Mouse (Mus musculus): ENCODE results near the gene Dctpp1. TPM values are rescaled to one million over a fixed set of nuclear protein-coding genes. Genes with fewer than 3 reads are reported as not detected.
A peak's percentile ranks its signal among the peaks of the same experiment; 100 is the strongest.

Dctpp1 gene
- polyA plus RNA-seq, 1 experiment from 2014 or later, result 161 TPM

DNA sequence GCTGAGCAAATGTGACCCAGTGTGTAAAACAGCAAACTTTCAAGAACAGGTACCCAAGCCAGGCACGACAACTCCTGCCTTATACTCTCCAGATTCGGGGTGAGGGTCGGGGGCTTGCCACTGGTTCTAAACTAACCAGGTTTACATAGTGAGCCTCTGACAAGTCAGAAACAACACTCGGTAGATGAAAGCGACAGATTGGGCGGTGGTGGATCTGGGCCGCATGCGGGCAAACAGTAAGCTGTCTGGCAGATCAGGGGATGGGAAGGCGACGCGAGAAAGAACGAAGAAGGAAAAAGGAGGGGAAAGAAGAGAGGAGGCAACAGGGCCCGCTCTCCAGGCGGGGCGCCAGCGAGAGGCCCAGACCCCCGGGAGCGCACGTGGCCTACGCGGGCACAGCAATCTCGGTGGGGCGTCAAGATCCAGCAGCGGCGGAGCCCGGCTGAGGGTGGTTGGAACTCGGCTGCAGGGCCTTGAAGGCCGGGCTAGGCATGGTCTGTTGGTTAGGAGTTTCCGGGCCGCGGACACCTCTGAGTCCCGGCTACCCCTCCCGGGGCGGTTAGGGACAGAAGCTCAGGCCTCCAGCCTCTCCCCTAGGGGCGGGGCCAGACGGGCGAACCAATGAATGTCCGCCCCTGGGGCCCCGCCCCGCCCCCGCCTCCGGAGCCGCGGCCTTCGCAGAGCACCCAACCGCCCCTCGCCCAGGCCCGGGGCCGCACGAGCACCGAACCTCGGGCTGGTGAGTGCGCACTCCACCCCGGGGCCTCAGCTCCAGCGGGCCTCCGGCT is 16.4 kb downstream of the Dctpp1 start, which contains the start of gene Zfp771:
TSS of gene Zfp771 (plus strand) at position 405 of the 788 bp plus-strand sequence.
- H3K27me3 ChIP-seq, result no peaks in the 10 kb centered on the region
- ATAC-seq (ENCODE audit: borderline replicate concordance, extremely low read depth, low FRiP score, low TSS enrichment), result peak; percentile 96
- WGBS, result under 1% methylated on average over 53 of the region's 56 CpGs

DNA sequence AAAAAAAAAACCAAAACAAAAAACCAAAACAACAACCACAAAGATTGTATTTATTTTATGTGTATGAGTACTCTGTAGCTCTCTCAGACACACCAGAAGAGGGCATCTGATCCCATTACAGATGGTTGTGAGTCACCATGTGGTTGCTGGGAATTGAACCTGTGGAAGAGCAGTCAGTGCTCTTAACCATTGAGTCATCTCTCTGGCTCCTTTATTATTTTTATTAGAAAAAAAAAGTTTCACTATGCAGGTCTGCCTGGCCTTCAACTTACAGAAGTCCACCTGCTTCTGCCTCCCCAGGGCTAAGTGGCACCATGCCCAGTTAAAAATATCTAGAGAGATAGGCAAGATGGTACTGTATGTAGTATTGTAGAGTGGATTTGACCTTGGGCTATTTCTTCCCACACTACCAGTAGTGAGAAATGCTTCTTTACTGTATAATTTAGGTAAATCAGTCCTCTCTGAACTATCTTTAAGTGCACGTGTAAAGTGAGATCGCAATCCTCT is 17.1 kb downstream of the Dctpp1 start:
- Histone ChIP-seq H3K36me3 (peaks cover 14% of the 10 kb centered on the region), H3K27me3 (no peaks in the 10 kb centered on the region), H3K27ac (peak overlapping the region; percentile 94), H3K9me3 (no peaks in the 10 kb centered on the region), H3K9ac (peak overlapping the region; percentile 95), H3K4me2 (peak overlapping the region; percentile 83), H3K4me1 (peaks cover 26% of the 10 kb centered on the region), H3K4me3 (peak overlapping the region; percentile 92)
- ATAC-seq (ENCODE audit: borderline replicate concordance, extremely low read depth, low FRiP score, low TSS enrichment), result no peak
- 36% methylated on average over 2 of the region's 2 CpGs for WGBS

More for the DNA sequence above, 16.4 kb downstream of the Dctpp1 start, which contains the start of gene Zfp771:
- Histone ChIP-seq H3K27ac (peak within 1 kb of the TSS; percentile 94), H3K4me1 (peaks cover 26% of the 10 kb centered on the region), H3K4me3 (peak within 1 kb of the TSS; percentile 92), H3K36me3 (peaks cover 11% of the 10 kb centered on the region), H3K4me2 (peak within 1 kb of the TSS; percentile 83), H3K9me3 (no peaks in the 10 kb centered on the region), H3K9ac (peak within 1 kb of the TSS; percentile 95)

- Histone ChIP-seq H3K4me2 (peak overlapping the region; percentile 66), H3K9ac (0 out of 2 replicates have a peak overlapping the region, but pooled peaks have one; percentile 7), H3K27me3 (no peaks in the 10 kb centered on the region), H3K36me3 (peaks cover 51% of the 10 kb centered on the region), H3K4me3 (no peak overlapping the region), H3K9me3 (no peaks in the 10 kb centered on the region), H3K4me1 (peaks cover 32% of the 10 kb centered on the region), H3K27ac (no peak overlapping the region)
- no peak for ATAC-seq (ENCODE audit: borderline replicate concordance, extremely low read depth, low FRiP score, low TSS enrichment)
- 95% methylated on average over 2 of the region's 2 CpGs for WGBS
These were observed 25.7 kb downstream of the Dctpp1 start for GRCm38 (mm10) chr7:127234777-127235176.

DNA sequence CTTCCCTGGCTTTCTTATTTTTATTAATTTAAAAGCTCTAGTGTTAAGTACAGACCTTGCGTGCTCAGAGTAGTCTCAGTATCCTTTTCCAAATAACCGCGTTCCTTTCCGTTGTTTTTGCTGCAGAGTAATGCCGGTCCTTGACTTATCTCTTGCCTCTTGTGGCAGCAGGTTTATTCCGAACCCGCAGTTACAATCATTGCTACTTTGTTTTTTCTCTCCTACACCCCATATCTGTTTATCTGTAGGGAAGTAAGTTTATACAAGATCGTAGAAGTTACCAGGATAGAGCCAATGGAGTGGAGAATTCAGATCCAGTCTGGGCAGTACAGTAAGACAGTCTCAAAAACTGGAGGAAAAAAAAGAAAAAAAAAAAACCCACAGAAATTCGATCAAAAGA is 26.7 kb downstream of the Dctpp1 start:
- WGBS, result 1% methylated on average over 9 of the region's 9 CpGs
- Histone ChIP-seq H3K27ac (peak overlapping the region; percentile 99), H3K27me3 (no peaks in the 10 kb centered on the region), H3K4me3 (peak overlapping the region; percentile 95), H3K4me1 (peaks cover 33% of the 10 kb centered on the region), H3K9ac (peak overlapping the region; percentile 94), H3K9me3 (no peaks in the 10 kb centered on the region), H3K36me3 (peaks cover 53% of the 10 kb centered on the region), H3K4me2 (peak overlapping the region; percentile 66)
- ATAC-seq (ENCODE audit: borderline replicate concordance, extremely low read depth, low FRiP score, low TSS enrichment), result no peak

- peaks cover 49% of the 10 kb centered on the region for H3K36me3 ChIP-seq
- peak overlapping the region; percentile 94 for H3K9ac ChIP-seq
- H3K27me3 ChIP-seq, result no peaks in the 10 kb centered on the region
- peak; percentile 24; the same call in 1 of the 2 replicates for ATAC-seq (ENCODE audit: borderline replicate concordance, extremely low read depth, low FRiP score, low TSS enrichment)
- under 1% methylated on average over 27 of the region's 27 CpGs for WGBS
- peak overlapping the region; percentile 95 for H3K4me3 ChIP-seq
- peak overlapping the region; percentile 66 for H3K4me2 ChIP-seq
- no peaks in the 10 kb centered on the region for H3K9me3 ChIP-seq
- H3K4me1 ChIP-seq, result peaks cover 33% of the 10 kb centered on the region
- peak overlapping the region; percentile 99 for H3K27ac ChIP-seq
These were observed 27.1 kb downstream of the Dctpp1 start for GRCm38 (mm10) chr7:127233368-127233749.

DNA sequence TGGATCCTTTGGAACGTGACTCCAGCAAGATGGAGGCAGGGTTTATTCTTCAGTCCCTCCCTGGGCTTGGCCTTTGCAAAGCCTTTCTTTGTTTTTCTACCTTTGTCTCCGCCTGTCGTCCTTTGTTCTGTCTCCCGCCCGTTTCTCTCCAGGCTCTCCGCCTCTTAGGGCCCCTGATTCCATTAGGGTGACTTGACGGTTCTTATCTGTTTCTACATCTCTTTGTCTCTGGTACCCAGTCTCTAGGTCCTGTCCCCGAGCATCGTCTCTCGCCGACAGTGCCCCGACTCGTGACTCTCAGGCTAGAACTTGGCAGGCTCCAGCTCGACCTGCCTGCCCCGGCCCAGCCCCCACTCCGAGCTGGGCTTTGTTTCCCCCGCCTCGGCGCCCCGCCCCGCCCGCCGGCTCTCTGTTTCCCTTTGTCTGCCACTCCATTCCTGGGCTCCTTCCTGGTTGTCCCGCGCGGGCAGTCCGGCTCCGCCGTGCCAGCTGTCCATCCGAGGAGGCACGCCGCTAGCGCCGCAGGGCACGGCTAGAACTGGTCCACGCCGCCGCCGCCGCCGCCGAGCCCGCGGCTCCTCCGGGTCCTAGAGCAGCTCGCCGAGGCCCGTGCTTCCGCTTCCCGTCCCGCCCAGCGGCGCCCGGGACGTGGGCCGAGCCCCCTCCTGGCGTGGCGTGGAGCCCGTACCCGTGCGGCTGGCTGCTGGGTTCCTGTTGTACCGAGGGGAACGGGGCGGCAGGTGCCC is 27.7 kb downstream of the Dctpp1 start, which contains the start of the genes Zfp553 and Sept1:
TSS of gene Zfp553 (plus strand) at position 440 of the 746 bp plus-strand sequence.
TSS of gene Sept1 (minus strand) at position 509 of the 746 bp plus-strand sequence.
- WGBS, result under 1% methylated on average over 64 of the region's 64 CpGs
- ATAC-seq (ENCODE audit: borderline replicate concordance, extremely low read depth, low FRiP score, low TSS enrichment), result peak; percentile 92
- peaks cover 33% of the 10 kb centered on the region for H3K4me1 ChIP-seq
- peak within 1 kb of the TSS; percentile 66 for H3K4me2 ChIP-seq
- H3K9ac ChIP-seq, result peak within 1 kb of the TSS; percentile 94
- H3K27ac ChIP-seq, result peak within 1 kb of the TSS; percentile 99
- no peaks in the 10 kb centered on the region for H3K27me3 ChIP-seq
- H3K36me3 ChIP-seq, result peaks cover 43% of the 10 kb centered on the region
- no peaks in the 10 kb centered on the region for H3K9me3 ChIP-seq
- H3K4me3 ChIP-seq, result peak within 1 kb of the TSS; percentile 95

DNA sequence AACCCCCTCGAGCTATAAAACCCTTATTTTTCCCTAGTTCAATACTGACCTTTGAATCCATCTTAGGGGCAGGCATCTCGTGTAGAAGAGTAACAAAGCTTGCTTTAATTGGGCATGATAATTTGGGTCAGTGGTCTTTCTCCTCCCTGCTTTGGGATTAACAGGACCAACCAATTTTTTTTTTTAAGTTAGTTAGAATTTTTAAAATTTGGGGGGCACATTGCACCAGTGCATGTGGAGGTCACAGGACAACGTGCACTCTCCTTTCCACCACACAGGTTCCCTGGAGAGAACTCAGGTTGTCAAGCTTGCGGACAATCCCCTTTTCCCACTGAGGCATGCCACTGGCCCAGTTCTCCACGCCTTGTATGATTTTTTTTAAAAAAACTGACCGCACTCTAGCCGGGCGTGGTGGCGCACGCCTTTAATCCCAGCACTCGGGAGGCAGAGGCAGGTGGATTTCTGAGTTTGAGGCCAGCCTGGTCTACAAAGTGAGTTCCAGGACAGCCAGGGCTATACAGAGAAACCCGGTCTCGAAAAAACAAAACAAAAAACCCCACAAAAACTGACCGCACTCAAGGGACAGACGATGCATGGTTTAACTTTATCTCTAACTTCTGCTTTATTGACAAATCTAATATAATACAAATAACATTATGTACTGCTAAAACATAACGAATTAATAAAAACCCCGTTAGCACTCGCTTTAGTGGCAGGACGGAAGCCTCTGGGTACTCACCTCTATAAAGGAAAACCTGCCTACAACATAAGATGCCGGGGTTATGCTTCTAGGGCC is 28.5 kb downstream of the Dctpp1 start:
- Histone ChIP-seq H3K4me1 (peaks cover 33% of the 10 kb centered on the region), H3K4me3 (peak overlapping the region; percentile 95), H3K27me3 (no peaks in the 10 kb centered on the region), H3K9ac (peak overlapping the region; percentile 94), H3K4me2 (peak overlapping the region; percentile 66), H3K27ac (peak overlapping the region; percentile 99), H3K36me3 (peaks cover 35% of the 10 kb centered on the region), H3K9me3 (no peaks in the 10 kb centered on the region)
- WGBS, result 2% methylated on average over 20 of the region's 20 CpGs
- ATAC-seq (ENCODE audit: borderline replicate concordance, extremely low read depth, low FRiP score, low TSS enrichment), result no peak

DNA sequence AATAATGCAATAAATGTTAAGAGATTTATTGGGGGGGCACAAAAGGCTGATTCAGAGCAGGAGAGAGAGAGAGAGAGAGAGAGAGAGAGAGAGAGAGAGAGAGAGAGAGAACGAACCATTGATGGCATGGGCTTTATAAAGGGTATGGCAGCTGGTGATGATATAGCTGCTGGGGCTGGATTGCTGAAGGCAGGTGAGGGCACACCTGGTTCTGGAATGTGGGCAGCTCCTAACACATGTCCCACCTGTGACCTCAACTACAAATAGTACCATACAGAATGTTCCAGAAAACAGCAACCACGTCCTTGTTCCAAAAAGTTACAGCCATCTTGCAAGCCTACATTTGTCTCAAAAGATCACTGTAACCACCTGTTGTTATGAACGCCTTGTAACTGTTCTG is 29.1 kb downstream of the Dctpp1 start:
- H3K27ac ChIP-seq, result no peak overlapping the region
- no peak for ATAC-seq (ENCODE audit: borderline replicate concordance, extremely low read depth, low FRiP score, low TSS enrichment)
- 42% methylated on average over 3 of the region's 3 CpGs for WGBS
- no peaks in the 10 kb centered on the region for H3K27me3 ChIP-seq
- peaks cover 29% of the 10 kb centered on the region for H3K36me3 ChIP-seq
- no peaks in the 10 kb centered on the region for H3K9me3 ChIP-seq
- H3K9ac ChIP-seq, result peak overlapping the region; percentile 94
- peak overlapping the region; percentile 66 for H3K4me2 ChIP-seq
- peak overlapping the region; percentile 95 for H3K4me3 ChIP-seq
- peaks cover 33% of the 10 kb centered on the region for H3K4me1 ChIP-seq

DNA sequence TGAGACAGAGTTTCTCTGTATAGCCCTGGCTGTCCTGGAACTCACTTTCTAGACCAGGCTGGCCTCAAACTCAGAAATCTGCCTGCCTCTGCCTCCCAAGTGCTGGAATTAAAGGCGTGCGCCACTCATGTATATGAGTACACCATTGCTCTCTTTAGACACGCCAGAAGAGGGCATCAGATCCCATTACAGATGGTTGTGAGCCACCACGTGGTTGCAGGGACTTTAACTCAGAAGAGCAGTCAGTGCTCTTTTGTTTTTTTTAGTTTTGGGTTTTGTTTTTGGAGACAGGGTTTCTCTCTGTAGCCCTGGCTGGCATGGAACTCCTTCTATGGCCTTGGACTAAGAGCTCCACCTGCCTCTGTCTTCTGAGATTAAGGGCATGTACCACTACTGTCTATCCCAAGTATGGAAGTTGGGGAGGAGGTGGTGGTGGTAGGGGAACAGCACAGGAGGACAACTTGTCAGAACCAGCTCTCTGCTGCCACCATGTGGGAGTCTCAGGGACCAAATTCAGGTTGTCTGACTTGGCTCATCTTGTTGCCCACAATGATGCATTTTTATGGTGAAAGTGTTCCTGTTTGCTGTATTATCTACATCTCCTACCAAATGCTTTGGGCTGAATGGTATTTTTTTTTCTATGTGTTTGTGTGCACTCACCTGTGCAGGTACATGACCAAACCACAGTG is 31.8 kb downstream of the Dctpp1 start:
- H3K4me3 ChIP-seq, result no peak overlapping the region
- H3K27me3 ChIP-seq, result no peaks in the 10 kb centered on the region
- peaks cover 24% of the 10 kb centered on the region for H3K4me1 ChIP-seq
- no peak overlapping the region for H3K27ac ChIP-seq
- WGBS, result 59% methylated on average over 4 of the region's 4 CpGs
- no peaks in the 10 kb centered on the region for H3K9me3 ChIP-seq
- peaks cover 12% of the 10 kb centered on the region; the same call in 1 of the 2 replicates for H3K36me3 ChIP-seq
- H3K9ac ChIP-seq, result no peak overlapping the region
- H3K4me2 ChIP-seq, result no peak overlapping the region
- no peak for ATAC-seq (ENCODE audit: borderline replicate concordance, extremely low read depth, low FRiP score, low TSS enrichment)

DNA sequence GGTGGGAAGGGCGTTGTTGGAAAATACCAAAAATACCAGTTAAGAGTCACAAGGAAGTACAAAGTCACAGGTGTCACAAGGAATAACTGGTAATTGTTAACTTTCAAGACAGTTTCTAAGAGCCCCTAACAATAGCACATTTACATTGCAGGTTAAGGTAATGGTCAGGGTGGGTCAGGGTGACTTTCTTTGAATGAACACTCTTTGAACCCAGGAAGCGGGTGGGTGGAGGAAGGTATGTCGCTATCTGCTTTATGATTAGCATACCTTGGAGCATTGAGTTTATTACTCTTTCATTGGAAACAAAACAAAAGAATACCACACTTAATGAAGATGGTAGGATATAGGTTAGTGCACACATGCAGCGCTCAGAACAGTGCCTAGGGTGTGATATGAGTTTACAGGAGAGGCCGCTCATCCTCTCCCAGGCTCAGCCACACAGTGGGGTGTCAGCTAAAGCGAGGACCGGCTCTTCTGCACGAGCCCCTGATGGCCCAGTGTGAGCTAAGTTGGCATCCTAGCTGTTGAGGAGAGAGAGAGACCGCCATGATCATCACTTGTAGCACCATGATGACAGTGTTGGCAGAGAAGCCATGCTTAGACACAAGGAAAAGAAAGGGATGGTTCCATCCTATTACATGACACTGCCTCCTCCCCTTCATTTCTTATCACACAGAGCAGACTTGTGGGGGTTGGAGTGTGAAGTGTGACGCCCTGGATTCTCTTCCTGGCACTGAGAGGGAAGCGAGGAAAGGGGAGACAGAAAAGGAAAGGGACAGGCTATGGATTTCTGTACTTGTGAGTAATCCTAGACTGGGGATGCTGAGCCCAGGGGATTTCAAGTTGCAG is 35.1 kb downstream of the Dctpp1 start:
- Histone ChIP-seq H3K9me3 (no peaks in the 10 kb centered on the region), H3K4me1 (peaks cover 7% of the 10 kb centered on the region), H3K27ac (no peak overlapping the region), H3K4me2 (no peak overlapping the region), H3K27me3 (no peaks in the 10 kb centered on the region), H3K9ac (no peak overlapping the region), H3K36me3 (peaks cover 10% of the 10 kb centered on the region; the same call in 1 of the 2 replicates), H3K4me3 (no peak overlapping the region)
- 84% methylated on average over 11 of the region's 11 CpGs for WGBS
- ATAC-seq (ENCODE audit: borderline replicate concordance, extremely low read depth, low FRiP score, low TSS enrichment), result peak; percentile 30; the same call in 1 of the 2 replicates

All from lung, embryonic 15.5 days (tissue).